Mouse (Mus musculus) liver, embryonic 13.5 days (tissue): Measurements from ENCODE around the gene Slc28a2. TPM values are rescaled to one million over a fixed set of nuclear protein-coding genes. Genes with fewer than 3 reads are reported as not detected.
"Not testable (repeated sequence)": the region's sequence is repeated elsewhere in the genome, so short reads cannot be mapped to it uniquely, and the experiment has no call there.

Experiments
- ATAC-seq: fragments of 200-750 bp; cut with Nextera tagmentation; 2 replicates; pipeline ENCODE4 v1.8.0; 2017; ENCODE audit warnings: low read depth, mild to moderate bottlenecking, moderate number of reproducible peaks, moderate library complexity
- DNase-seq: peaks from one replicate; pipeline ENCODE4 v3.0.0; 2022
- H3K27ac ChIP-seq: fragments of 300-500 bp; sonication (generic); 2 replicates; pipeline ENCODE4 v1.5.1; 2015; ENCODE audit warnings: moderate library complexity, mild to moderate bottlenecking, inconsistent platforms
- H3K27me3 ChIP-seq: fragments of 300-500 bp; sonication (generic); 2 replicates; pipeline ENCODE4 v1.6.1; 2015; ENCODE audit warnings: mild to moderate bottlenecking, inconsistent platforms
- H3K36me3 ChIP-seq: fragments of 300-500 bp; sonication (generic); 2 replicates; pipeline ENCODE4 v1.6.1; 2015; ENCODE audit warnings: mild to moderate bottlenecking, inconsistent platforms
- H3K4me1 ChIP-seq: fragments of 300-500 bp; sonication (generic); replicated peaks from 2 replicates; pipeline ENCODE4 v1.6.1; 2015; ENCODE audit warnings: inconsistent platforms
- H3K4me2 ChIP-seq: fragments of 300-500 bp; sonication (generic); 2 replicates; pipeline ENCODE4 v1.6.1; 2015; ENCODE audit warnings: inconsistent platforms, mild to moderate bottlenecking, moderate library complexity
- H3K4me3 ChIP-seq: fragments of 300-500 bp; sonication (generic); replicated peaks from 2 replicates; pipeline ENCODE4 v1.5.1; 2015; ENCODE audit warnings: mild to moderate bottlenecking, inconsistent platforms
- H3K9ac ChIP-seq: fragments of 300-500 bp; sonication (generic); 2 replicates; pipeline ENCODE4 v1.6.1; 2015; ENCODE audit warnings: mild to moderate bottlenecking, inconsistent platforms
- H3K9me3 ChIP-seq: fragments of 300-500 bp; sonication (generic); replicated peaks from 2 replicates; pipeline ENCODE4 v1.6.1; 2016; ENCODE audit warnings: inconsistent platforms
- WGBS: fragments of 180-500 bp; shearing (Covaris S2); methylation state at CpG from one replicate; pipeline ENCODE4 v1.1.7; 2015; ENCODE audit not compliant: insufficient replicate concordance; 5-methylcytosine and 5-hydroxymethylcytosine counted together
- polyA plus RNA-seq: library from polyadenylated mRNA; unstranded; fragments of >200 nt; fragmentation: Nextera tagmentation; extraction: Ambion mirVana; gene quantifications from 2 replicates; pipeline ENCODE4 v1.2.1, GENCODE M21; 2015

The Slc28a2 gene
- 0.35 and 0.48 TPM in 2 replicates for polyA plus RNA-seq

GRCm38 (mm10) chr2:122426200-122426599 is at the start of gene Slc28a2:
TSS of gene Slc28a2 (plus strand) at chr2:122426477.
- not testable (repeated sequence) for H3K4me2 ChIP-seq, H3K4me1 ChIP-seq, H3K9me3 ChIP-seq, DNase-seq, H3K36me3 ChIP-seq, H3K27ac ChIP-seq, H3K4me3 ChIP-seq, H3K27me3 ChIP-seq, ATAC-seq, H3K9ac ChIP-seq
- whole genome bisulfite sequencing, result 12% methylated on average over 3 of the region's 3 CpGs

GRCm38 (mm10) chr2:122377215-122377674 is 49.0 kb upstream of the Slc28a2 start:
- Histone ChIP-seq H3K4me1 (peaks cover 36% of the 10 kb centered on the region), H3K4me3 (peak overlapping the region; percentile 78), H3K9me3 (no peaks in the 10 kb centered on the region), H3K27ac (peak overlapping the region; percentile 87), H3K4me2 (peak overlapping the region; percentile 83), H3K36me3 (no peaks in the 10 kb centered on the region), H3K27me3 (no peaks in the 10 kb centered on the region), H3K9ac (peak overlapping the region; percentile 84)
- ATAC-seq (peak; percentile 86), DNase-seq (peak; percentile 92)
- WGBS, result under 1% methylated on average over 28 of the region's 28 CpGs

GRCm38 (mm10) chr2:122377751-122378246 is 48.5 kb upstream of the Slc28a2 start:
- H3K9me3 ChIP-seq, result no peaks in the 10 kb centered on the region
- DNase-seq (peak; percentile 72), ATAC-seq (peak; percentile 83)
- peak overlapping the region; percentile 78 for H3K4me3 ChIP-seq
- H3K4me1 ChIP-seq, result peaks cover 36% of the 10 kb centered on the region
- peak overlapping the region; percentile 84 for H3K9ac ChIP-seq
- H3K36me3 ChIP-seq, result no peaks in the 10 kb centered on the region
- peak overlapping the region; percentile 87 for H3K27ac ChIP-seq
- under 1% methylated on average over 26 of the region's 26 CpGs for WGBS
- no peaks in the 10 kb centered on the region for H3K27me3 ChIP-seq
- peak overlapping the region; percentile 83 for H3K4me2 ChIP-seq

GRCm38 (mm10) chr2:122378421-122379291 is 47.6 kb upstream of the Slc28a2 start:
- H3K9ac ChIP-seq, result peak overlapping the region; percentile 60
- H3K27me3 ChIP-seq, result no peaks in the 10 kb centered on the region
- peaks cover 36% of the 10 kb centered on the region for H3K4me1 ChIP-seq
- H3K9me3 ChIP-seq, result no peaks in the 10 kb centered on the region
- H3K4me3 ChIP-seq, result peak overlapping the region; percentile 78
- 16% methylated on average over 8 of the region's 8 CpGs for WGBS
- DNase-seq (no peak), ATAC-seq (no peak)
- peak overlapping the region; percentile 83 for H3K4me2 ChIP-seq
- H3K36me3 ChIP-seq, result no peaks in the 10 kb centered on the region
- no peak overlapping the region; the same call in 1 of the 2 replicates for H3K27ac ChIP-seq

GRCm38 (mm10) chr2:122379292-122379650 is 47.0 kb upstream of the Slc28a2 start:
- Histone ChIP-seq H3K36me3 (no peaks in the 10 kb centered on the region), H3K4me2 (peak overlapping the region; percentile 83), H3K9ac (no peak overlapping the region), H3K27ac (no peak overlapping the region), H3K4me1 (peaks cover 36% of the 10 kb centered on the region), H3K4me3 (no peak overlapping the region), H3K27me3 (no peaks in the 10 kb centered on the region), H3K9me3 (no peaks in the 10 kb centered on the region)
- WGBS, result 18% methylated on average over 2 of the region's 2 CpGs
- DNase-seq, result no peak
- no peak for ATAC-seq

- Histone ChIP-seq H3K4me1 (peaks cover 28% of the 10 kb centered on the region), H3K9me3 (no peaks in the 10 kb centered on the region), H3K27me3 (no peaks in the 10 kb centered on the region), H3K9ac (0 out of 2 replicates have a peak overlapping the region, but pooled peaks have one; percentile 29), H3K27ac (no peak overlapping the region), H3K36me3 (no peaks in the 10 kb centered on the region), H3K4me3 (peak overlapping the region; percentile 35), H3K4me2 (peak overlapping the region; percentile 54)
- DNase-seq, result no peak
- WGBS, result 6% methylated on average over 11 of the region's 11 CpGs
- no peak for ATAC-seq
Observed at GRCm38 (mm10) chr2:122380768-122381311, 45.4 kb upstream of the Slc28a2 start.

GRCm38 (mm10) chr2:122381329-122382103 is 44.8 kb upstream of the Slc28a2 start:
- no peak for ATAC-seq

GRCm38 (mm10) chr2:122382121-122382520 is 44.2 kb upstream of the Slc28a2 start:
- Histone ChIP-seq H3K36me3 (no peaks in the 10 kb centered on the region), H3K9me3 (no peaks in the 10 kb centered on the region), H3K4me3 (no peak overlapping the region), H3K27ac (no peak overlapping the region), H3K4me2 (no peak overlapping the region), H3K27me3 (no peaks in the 10 kb centered on the region), H3K9ac (no peak overlapping the region), H3K4me1 (peaks cover 19% of the 10 kb centered on the region)
- 63% methylated on average over 6 of the region's 6 CpGs for WGBS
- no peak for DNase-seq
- ATAC-seq, result no peak

More at GRCm38 (mm10) chr2:122381329-122382103, 44.8 kb upstream of the Slc28a2 start:
- 58% methylated on average over 16 of the region's 16 CpGs for WGBS
- Histone ChIP-seq H3K9ac (no peak overlapping the region), H3K27ac (no peak overlapping the region), H3K36me3 (no peaks in the 10 kb centered on the region), H3K4me3 (no peak overlapping the region), H3K4me2 (no peak overlapping the region), H3K4me1 (peaks cover 21% of the 10 kb centered on the region), H3K9me3 (no peaks in the 10 kb centered on the region), H3K27me3 (no peaks in the 10 kb centered on the region)
- no peak for DNase-seq

GRCm38 (mm10) chr2:122385095-122385494 is 41.2 kb upstream of the Slc28a2 start:
- ATAC-seq, result no peak
- H3K27ac ChIP-seq, result no peak overlapping the region
- H3K4me2 ChIP-seq, result no peak overlapping the region
- no peak for DNase-seq
- no peaks in the 10 kb centered on the region for H3K27me3 ChIP-seq
- 30% methylated on average over 3 of the region's 3 CpGs for WGBS
- no peaks in the 10 kb centered on the region for H3K36me3 ChIP-seq
- H3K4me1 ChIP-seq, result peaks cover 10% of the 10 kb centered on the region
- H3K9me3 ChIP-seq, result no peaks in the 10 kb centered on the region
- no peak overlapping the region for H3K9ac ChIP-seq
- H3K4me3 ChIP-seq, result no peak overlapping the region

- WGBS, result 82% methylated on average over 3 of the region's 3 CpGs
- not testable (repeated sequence) for H3K4me2 ChIP-seq, H3K9ac ChIP-seq, H3K4me3 ChIP-seq, H3K4me1 ChIP-seq, H3K9me3 ChIP-seq, H3K27me3 ChIP-seq, DNase-seq, ATAC-seq, H3K36me3 ChIP-seq, H3K27ac ChIP-seq
Observed at GRCm38 (mm10) chr2:122387135-122387534, 39.1 kb upstream of the Slc28a2 start.

GRCm38 (mm10) chr2:122396150-122396549 is 30.1 kb upstream of the Slc28a2 start:
- ATAC-seq, result no peak
- no peaks in the 10 kb centered on the region for H3K9me3 ChIP-seq
- no peak overlapping the region for H3K4me3 ChIP-seq
- DNase-seq, result no peak
- no peak overlapping the region for H3K9ac ChIP-seq
- 53% methylated on average over 1 of the region's 1 CpGs for WGBS
- no peaks in the 10 kb centered on the region for H3K4me1 ChIP-seq
- H3K27ac ChIP-seq, result no peak overlapping the region
- H3K4me2 ChIP-seq, result no peak overlapping the region
- H3K36me3 ChIP-seq, result no peaks in the 10 kb centered on the region
- no peaks in the 10 kb centered on the region for H3K27me3 ChIP-seq
